Mouse (Mus musculus) heart, adult 2 months (tissue): ENCODE data around the gene Cd164l2.

Experiments used
- CTCF ChIP-seq: fragments of 200-600 bp; IDR thresholded peaks from 2 replicates; pipeline ENCODE4 v1.8.1; 2022; ENCODE audit warnings: antibody characterized with exemption, mild to moderate bottlenecking, moderate library complexity
- POLR2A ChIP-seq: fragments of 200-500 bp; IDR thresholded peaks from 2 replicates; pipeline ENCODE4 v1.6.1; 2011; ENCODE audit warnings: mild to moderate bottlenecking, low read depth, low read length, control low read depth; ENCODE audit not compliant: insufficient read depth

DNA sequence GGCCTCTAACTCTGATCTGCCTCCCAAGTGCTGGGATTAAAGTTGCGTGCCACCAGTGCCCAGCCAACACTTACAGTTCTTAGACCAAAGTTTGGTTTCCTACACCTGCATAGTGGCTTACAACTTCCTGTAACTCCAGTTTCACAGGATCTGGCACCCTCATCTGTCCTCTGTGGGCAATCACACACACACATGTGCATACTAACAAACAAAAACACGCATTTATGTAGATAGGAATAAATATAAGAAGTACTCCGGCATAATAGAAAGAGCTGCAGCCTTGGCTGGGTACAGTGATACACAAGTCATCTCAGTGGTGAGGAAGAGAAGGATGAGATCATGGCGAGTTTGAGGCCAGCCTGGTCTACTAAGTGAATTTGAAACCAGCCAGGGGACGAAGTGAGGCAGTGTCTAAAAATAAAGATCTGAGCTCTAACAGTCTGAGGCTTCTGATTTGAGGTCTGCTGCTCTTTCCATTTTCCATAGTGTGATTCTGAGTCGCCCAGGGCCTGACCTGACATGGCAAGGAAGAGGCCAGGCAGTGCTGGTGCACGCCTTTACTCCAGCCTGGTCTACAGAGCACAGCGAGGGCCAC is 29.4 kb upstream of the Cd164l2 start:
- no peak for TF ChIP-seq CTCF
- TF ChIP-seq POLR2A, result no peak
